Mouse (Mus musculus): ENCODE data around the gene Fosl1. TPM values are rescaled to one million over a fixed set of nuclear protein-coding genes. Genes with fewer than 3 reads are reported as not detected.
"Not testable (repeated sequence)": the region's sequence is repeated elsewhere in the genome, so short reads cannot be mapped to it uniquely, and the experiment has no call there.

The Fosl1 gene
- not detected in 2 replicates for polyA plus RNA-seq (2016; fragmentation: Nextera tagmentation; extraction: Ambion mirVana)

GRCm38 (mm10) chr19:5447515-5448353, at the start of gene Fosl1:
Gene Fosl1 (plus strand): TSS chr19:5447547.
- H3K9ac ChIP-seq = peak within 1 kb of the TSS; percentile 56
- H3K9me3 ChIP-seq (replicated peaks) = no peaks in the 10 kb centered on the region
- peaks cover 23% of the 10 kb centered on the region for H3K4me1 ChIP-seq
- no peaks in the 10 kb centered on the region for H3K36me3 ChIP-seq
- peak; percentile 53; the same call in 1 of the 2 replicates for ATAC-seq
- H3K27ac ChIP-seq = no peak within 1 kb of the TSS
- WGBS (ENCODE audit: insufficient replicate concordance) = 1% methylated on average over 70 of the region's 70 CpGs
- peaks cover 83% of the 10 kb centered on the region for H3K27me3 ChIP-seq (replicated peaks)
- peak within 1 kb of the TSS; percentile 59 for H3K4me3 ChIP-seq
- peak within 1 kb of the TSS; percentile 90 for H3K4me2 ChIP-seq

DNA sequence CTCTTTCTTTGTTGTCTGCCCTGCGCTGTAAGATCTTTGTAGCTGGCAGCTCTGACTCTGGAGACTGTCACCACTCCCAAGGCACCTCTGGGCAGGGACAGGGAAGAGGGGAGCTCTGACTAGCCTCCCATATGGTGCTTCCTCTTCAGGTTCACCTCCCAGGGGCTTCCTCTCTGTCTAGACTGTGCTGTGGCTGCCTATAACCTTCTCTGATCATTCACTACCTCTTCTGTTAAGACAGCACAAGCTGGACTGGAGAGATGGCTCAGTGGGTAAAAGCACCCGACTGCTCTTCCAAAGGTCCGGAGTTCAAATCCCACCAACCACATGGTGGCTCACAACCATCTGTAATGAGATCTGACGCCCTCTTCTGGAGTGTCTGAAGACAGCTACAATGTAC, 46.3 kb upstream of the Fosl1 start:
- not testable (repeated sequence) for H3K27me3 ChIP-seq (replicated peaks); H3K36me3 ChIP-seq; H3K27ac ChIP-seq; H3K9me3 ChIP-seq (replicated peaks); H3K9ac ChIP-seq; H3K4me2 ChIP-seq; H3K4me3 ChIP-seq; ATAC-seq
- 48% methylated on average over 4 of the region's 4 CpGs for WGBS (ENCODE audit: insufficient replicate concordance)
- peaks cover 12% of the 10 kb centered on the region for H3K4me1 ChIP-seq

DNA sequence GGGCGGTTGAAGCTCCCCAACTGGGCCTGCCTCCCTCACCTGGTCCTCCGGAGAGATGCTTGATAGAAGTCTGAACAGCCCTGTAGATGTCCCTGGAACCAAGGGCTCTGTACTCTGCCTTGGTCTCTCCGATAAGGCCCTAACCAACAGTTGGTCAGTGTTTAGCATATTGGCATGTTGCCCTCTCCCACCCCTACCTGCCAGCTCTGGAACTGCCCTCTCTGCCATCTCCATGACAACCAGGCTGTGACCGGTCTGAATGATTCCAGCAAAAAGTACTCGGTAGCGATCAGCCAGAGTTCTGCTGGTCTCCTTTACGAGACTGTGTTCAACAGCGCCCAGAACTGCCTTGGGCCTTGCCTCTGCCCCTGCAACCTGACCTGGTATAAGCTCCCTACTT, 45.1 kb upstream of the Fosl1 start, which contains the start of gene Tsga10ip:
Tsga10ip (minus strand) TSS at position 234 of the 400 bp plus-strand sequence.
- H3K36me3 ChIP-seq = no peaks in the 10 kb centered on the region
- H3K4me3 ChIP-seq = no peak within 1 kb of the TSS
- no peak within 1 kb of the TSS for H3K27ac ChIP-seq
- no peak for ATAC-seq
- 80% methylated on average over 8 of the region's 8 CpGs for WGBS (ENCODE audit: insufficient replicate concordance)
- no peak within 1 kb of the TSS for H3K4me2 ChIP-seq
- peaks cover 12% of the 10 kb centered on the region for H3K4me1 ChIP-seq
- no peaks in the 10 kb centered on the region for H3K9me3 ChIP-seq (replicated peaks)
- H3K9ac ChIP-seq = no peak within 1 kb of the TSS
- H3K27me3 ChIP-seq (replicated peaks) = no peaks in the 10 kb centered on the region

DNA sequence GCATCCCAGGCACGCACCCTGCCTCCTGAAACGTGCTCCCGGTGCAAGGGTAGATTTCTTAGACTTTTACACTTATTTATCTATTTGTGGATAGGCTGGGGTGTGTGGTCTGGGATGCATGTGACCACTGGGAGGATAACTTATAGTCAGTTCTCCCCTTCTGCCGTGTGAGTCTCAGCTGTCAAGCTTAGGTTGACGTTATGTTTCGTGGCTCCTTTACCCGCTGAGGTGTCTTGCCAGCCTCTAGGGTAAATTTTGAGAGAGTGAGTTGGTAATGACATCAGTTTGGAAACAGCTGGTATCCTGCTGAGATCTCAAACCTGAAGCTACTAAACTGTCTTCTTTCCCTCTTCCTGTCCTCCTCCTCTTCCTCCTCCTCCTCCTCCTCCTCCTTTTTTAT, 41.4 kb upstream of the Fosl1 start:
- Histone ChIP-seq H3K4me2 (peak overlapping the region; percentile 68), H3K4me1 (peaks cover 22% of the 10 kb centered on the region), H3K27me3 (replicated peaks) (no peaks in the 10 kb centered on the region), H3K9ac (peak overlapping the region; percentile 73), H3K4me3 (peak overlapping the region; percentile 59), H3K27ac (peak overlapping the region; percentile 78), H3K36me3 (0 out of 2 replicates have a peak, but pooled peaks cover 7% of the 10 kb centered on the region), H3K9me3 (replicated peaks) (no peaks in the 10 kb centered on the region)
- 18% methylated on average over 7 of the region's 7 CpGs for WGBS (ENCODE audit: insufficient replicate concordance)
- ATAC-seq = no peak; the same call in 1 of the 2 replicates

DNA sequence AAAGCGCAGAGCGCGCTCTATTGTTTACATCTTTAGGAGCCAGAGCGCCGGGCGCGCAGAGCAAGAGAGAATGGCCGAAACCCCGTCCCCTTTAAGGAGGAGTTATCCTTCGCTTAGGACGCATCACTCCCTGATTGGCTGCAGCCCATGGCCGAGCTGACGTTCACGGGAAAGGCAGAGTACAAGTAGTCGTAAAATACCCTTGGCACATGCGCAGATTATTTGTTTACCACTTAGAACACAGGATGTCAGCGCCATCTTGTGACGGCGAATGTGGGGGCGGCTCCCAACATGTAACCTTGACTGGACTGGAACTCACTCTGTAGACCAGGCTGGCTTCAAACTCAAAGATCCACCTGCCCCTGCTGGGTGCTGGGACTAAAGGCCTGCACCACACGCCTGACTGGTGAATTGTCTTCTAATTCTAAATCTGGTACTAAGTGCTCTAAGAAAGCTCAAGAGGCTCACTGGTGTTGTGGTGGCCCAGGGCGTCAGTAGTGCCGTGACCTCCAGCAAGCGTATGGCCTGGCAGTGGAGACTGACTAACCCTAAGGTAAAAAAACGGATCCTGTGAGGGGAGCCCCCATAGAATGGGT, 40.7 kb upstream of the Fosl1 start:
- not testable (repeated sequence) for H3K9me3 ChIP-seq (replicated peaks); H3K36me3 ChIP-seq; H3K27me3 ChIP-seq (replicated peaks)
- peak; percentile 80 for ATAC-seq
- peak overlapping the region; percentile 90 for H3K9ac ChIP-seq
- 13% methylated on average over 24 of the region's 25 CpGs for WGBS (ENCODE audit: insufficient replicate concordance)
- peak overlapping the region; percentile 75 for H3K4me3 ChIP-seq
- peaks cover 22% of the 10 kb centered on the region for H3K4me1 ChIP-seq
- peak overlapping the region; percentile 78 for H3K4me2 ChIP-seq
- H3K27ac ChIP-seq = peak overlapping the region; percentile 98

GRCm38 (mm10) chr19:5407133-5407532, 40.2 kb upstream of the Fosl1 start:
- H3K4me1 ChIP-seq = peaks cover 22% of the 10 kb centered on the region
- 7% methylated on average over 7 of the region's 7 CpGs for WGBS (ENCODE audit: insufficient replicate concordance)
- no peaks in the 10 kb centered on the region for H3K9me3 ChIP-seq (replicated peaks)
- peak overlapping the region; percentile 90 for H3K9ac ChIP-seq
- peak overlapping the region; percentile 75 for H3K4me3 ChIP-seq
- ATAC-seq = peak; percentile 78
- H3K27me3 ChIP-seq (replicated peaks) = no peaks in the 10 kb centered on the region
- peak overlapping the region; percentile 78 for H3K4me2 ChIP-seq
- 0 out of 2 replicates have a peak, but pooled peaks cover 7% of the 10 kb centered on the region for H3K36me3 ChIP-seq
- peak overlapping the region; percentile 98 for H3K27ac ChIP-seq

GRCm38 (mm10) chr19:5408057-5409001, 39.0 kb upstream of the Fosl1 start:
- Histone ChIP-seq H3K9ac (peak overlapping the region; percentile 90), H3K4me3 (peak overlapping the region; percentile 75), H3K36me3 (0 out of 2 replicates have a peak, but pooled peaks cover 7% of the 10 kb centered on the region), H3K4me1 (peaks cover 22% of the 10 kb centered on the region), H3K27ac (peak overlapping the region; percentile 52), H3K9me3 (replicated peaks) (no peaks in the 10 kb centered on the region), H3K27me3 (replicated peaks) (no peaks in the 10 kb centered on the region), H3K4me2 (peak overlapping the region; percentile 78)
- 80% methylated on average over 13 of the region's 13 CpGs for WGBS (ENCODE audit: insufficient replicate concordance)
- no peak for ATAC-seq

GRCm38 (mm10) chr19:5409068-5409467, 38.3 kb upstream of the Fosl1 start:
- 69% methylated on average over 5 of the region's 5 CpGs for WGBS (ENCODE audit: insufficient replicate concordance)

DNA sequence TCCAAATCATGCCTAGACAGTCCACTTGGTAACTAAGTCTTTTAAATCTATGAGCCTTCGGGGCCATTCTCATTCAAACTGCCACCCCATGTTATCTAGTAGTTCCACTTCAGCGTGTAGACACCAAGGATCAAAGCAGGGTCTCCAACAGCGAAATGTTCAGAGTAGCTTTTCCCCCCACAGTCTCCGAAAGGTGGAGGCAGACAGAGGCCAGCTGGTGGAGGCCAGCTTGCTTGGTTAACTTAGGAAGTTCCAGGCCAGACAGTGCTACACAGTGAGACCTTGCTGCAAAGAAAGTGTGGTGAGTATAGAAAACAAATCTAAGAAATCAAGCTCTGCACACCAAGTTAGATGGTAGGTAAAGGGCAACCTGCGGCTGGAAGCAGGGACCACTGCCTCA, 36.7 kb upstream of the Fosl1 start:
- WGBS (ENCODE audit: insufficient replicate concordance) = 80% methylated on average over 5 of the region's 5 CpGs
- ATAC-seq = no peak

More at GRCm38 (mm10) chr19:5409068-5409467, 38.3 kb upstream of the Fosl1 start:
- no peak overlapping the region for H3K4me2 ChIP-seq
- H3K27ac ChIP-seq = peak overlapping the region; percentile 20; the same call in 1 of the 2 replicates
- H3K36me3 ChIP-seq = 0 out of 2 replicates have a peak, but pooled peaks cover 7% of the 10 kb centered on the region
- peaks cover 22% of the 10 kb centered on the region for H3K4me1 ChIP-seq
- H3K27me3 ChIP-seq (replicated peaks) = no peaks in the 10 kb centered on the region
- H3K4me3 ChIP-seq = no peak overlapping the region
- no peaks in the 10 kb centered on the region for H3K9me3 ChIP-seq (replicated peaks)
- no peak overlapping the region for H3K9ac ChIP-seq
- ATAC-seq = no peak

GRCm38 (mm10) chr19:5411961-5412360, 35.4 kb upstream of the Fosl1 start:
- H3K9me3 ChIP-seq (replicated peaks) = no peaks in the 10 kb centered on the region
- no peak overlapping the region for H3K27ac ChIP-seq
- ATAC-seq = no peak
- no peak overlapping the region for H3K4me2 ChIP-seq
- H3K9ac ChIP-seq = no peak overlapping the region
- H3K27me3 ChIP-seq (replicated peaks) = no peaks in the 10 kb centered on the region
- H3K36me3 ChIP-seq = 0 out of 2 replicates have a peak, but pooled peaks cover 7% of the 10 kb centered on the region
- WGBS (ENCODE audit: insufficient replicate concordance) = 74% methylated on average over 5 of the region's 5 CpGs
- H3K4me3 ChIP-seq = no peak overlapping the region
- peaks cover 21% of the 10 kb centered on the region for H3K4me1 ChIP-seq

More for the DNA sequence above, 36.7 kb upstream of the Fosl1 start:
- H3K36me3 ChIP-seq = 0 out of 2 replicates have a peak, but pooled peaks cover 7% of the 10 kb centered on the region
- H3K27me3 ChIP-seq (replicated peaks) = no peaks in the 10 kb centered on the region
- H3K4me1 ChIP-seq = peaks cover 25% of the 10 kb centered on the region
- H3K4me3 ChIP-seq = no peak overlapping the region
- no peak overlapping the region for H3K9ac ChIP-seq
- H3K9me3 ChIP-seq (replicated peaks) = no peaks in the 10 kb centered on the region
- no peak overlapping the region for H3K27ac ChIP-seq
- no peak overlapping the region for H3K4me2 ChIP-seq

DNA sequence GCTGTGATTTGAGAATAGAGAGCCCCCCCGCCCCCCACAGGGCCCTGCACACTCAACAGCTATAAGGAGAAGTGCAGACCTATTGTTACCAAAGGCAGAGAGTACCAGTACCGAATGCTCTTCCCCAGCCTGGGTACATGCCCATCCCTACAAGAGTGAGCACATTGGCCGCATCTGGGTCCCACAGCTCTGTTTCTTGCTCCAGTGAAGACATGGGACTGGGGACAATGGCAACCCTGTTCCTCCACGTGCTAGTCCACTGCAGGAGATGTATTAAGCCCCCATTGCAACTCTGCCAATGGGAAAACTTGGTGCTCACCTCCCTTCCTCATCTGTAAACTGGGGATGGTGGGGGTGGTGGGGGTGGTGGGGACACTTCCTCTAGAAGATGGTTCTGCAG, 33.5 kb upstream of the Fosl1 start:
- Histone ChIP-seq H3K36me3 (peaks cover 10% of the 10 kb centered on the region; the same call in 1 of the 2 replicates), H3K27me3 (replicated peaks) (no peaks in the 10 kb centered on the region), H3K4me3 (no peak overlapping the region), H3K9ac (no peak overlapping the region), H3K9me3 (replicated peaks) (no peaks in the 10 kb centered on the region), H3K4me1 (peaks cover 11% of the 10 kb centered on the region; the same call in 1 of the 2 replicates), H3K27ac (no peak overlapping the region), H3K4me2 (no peak overlapping the region)
- WGBS (ENCODE audit: insufficient replicate concordance) = 54% methylated on average over 4 of the region's 4 CpGs
- ATAC-seq = no peak

All from liver, embryonic 12.5 days (tissue).